Comparison of ENCODE assay signal across 8 mouse cellular contexts in genomic region chr3:108880544-108881507, GRCm38 (mm10). TPM values are rescaled to one million over a fixed set of nuclear protein-coding genes. Genes with fewer than 3 reads are reported as not detected.
A peak's percentile ranks its signal among the peaks of the same experiment; 100 is the strongest.
DNase-seq lines count a peak whose midpoint lies in the region; ATAC-seq and TF ChIP-seq lines count a peak whose summit lies in the region.

No protein-coding gene starts in this region.

- H3K36me3 ChIP-seq in spleen, adult 2 months (ENCODE audit: control insufficient read depth, insufficient read depth, low read length), result no peaks in the 10 kb centered on the region
- no peaks in the 10 kb centered on the region for H3K36me3 ChIP-seq in intestine, embryonic 16.5 days (ENCODE audit: control insufficient read depth, insufficient read depth, low read length)
- no peaks in the 10 kb centered on the region for H3K36me3 ChIP-seq in stomach, embryonic 14.5 days (ENCODE audit: control insufficient read depth, insufficient read depth, low read length)

- no peak overlapping the region; the same call in 1 of the 2 replicates for H3K4me3 ChIP-seq in spleen, adult 2 months (ENCODE audit: extremely low read depth, insufficient read depth, insufficient read length)
- H3K4me3 ChIP-seq in brown adipose tissue, adult 24 weeks (ENCODE audit: insufficient read depth, low read depth, low read length), result no peak overlapping the region
- H3K4me3 ChIP-seq in intestine, embryonic 16.5 days (ENCODE audit: low read length), result no peak overlapping the region
- H3K4me3 ChIP-seq in stomach, embryonic 14.5 days (ENCODE audit: low read depth, low read length), result no peak overlapping the region

- H3K27ac ChIP-seq in spleen, adult 2 months (ENCODE audit: insufficient read depth, low read length), result peak overlapping the region; percentile 76
- H3K27ac ChIP-seq in brown adipose tissue, adult 24 weeks (replicated peaks; ENCODE audit: low read depth, low read length), result peak overlapping the region; percentile 76
- peak overlapping the region; percentile 43 for H3K27ac ChIP-seq in intestine, embryonic 16.5 days (ENCODE audit: low read length)
- peak overlapping the region; percentile 72 for H3K27ac ChIP-seq in stomach, embryonic 14.5 days (ENCODE audit: low read length)

- TF ChIP-seq CTCF in spleen, adult 2 months (IDR thresholded peaks at IDR 0.05; ENCODE audit: extremely low read depth, insufficient read depth, insufficient read length, insufficient replicate concordance), result no peak

- no peak overlapping the region for H3K9ac ChIP-seq in intestine, embryonic 16.5 days (ENCODE audit: low read depth, low read length)
- no peak overlapping the region for H3K9ac ChIP-seq in stomach, embryonic 14.5 days (replicated peaks; ENCODE audit: low read depth, low read length)

- ATAC-seq in intestine, embryonic 16.5 days, result peak; percentile 76
- ATAC-seq in stomach, embryonic 14.5 days (ENCODE audit: insufficient number of reproducible peaks, insufficient read depth, low FRiP score, low read depth), result peak; percentile 83

- peak overlapping the region; percentile 10; the same call in 1 of the 2 replicates for H3K4me2 ChIP-seq in intestine, embryonic 16.5 days (ENCODE audit: low read depth, low read length)
- peak overlapping the region; percentile 3 for H3K4me2 ChIP-seq in stomach, embryonic 14.5 days (replicated peaks; ENCODE audit: low read depth, low read length)

- WGBS in spleen, adult 2 months, result 48% methylated on average over 28 of the region's 28 CpGs
- WGBS in intestine, embryonic 16.5 days, result 38% methylated on average over 28 of the region's 28 CpGs
- WGBS in stomach, embryonic 14.5 days, result 34% methylated on average over 28 of the region's 28 CpGs

- no peak for TF ChIP-seq POLR2A in spleen, adult 2 months (IDR thresholded peaks at IDR 0.05; ENCODE audit: low read depth, low read length)

- peaks cover 38% of the 10 kb centered on the region; the same call in 1 of the 2 replicates for H3K4me1 ChIP-seq in spleen, adult 2 months (ENCODE audit: control insufficient read depth, insufficient read depth, insufficient read length)
- peaks cover 19% of the 10 kb centered on the region for H3K4me1 ChIP-seq in brown adipose tissue, adult 24 weeks (ENCODE audit: control insufficient read depth, insufficient read depth, insufficient read length, low read length)
- peaks cover 6% of the 10 kb centered on the region; the same call in 1 of the 2 replicates for H3K4me1 ChIP-seq in intestine, embryonic 16.5 days (ENCODE audit: control insufficient read depth, insufficient read depth, low read length)
- peaks cover 7% of the 10 kb centered on the region; the same call in 1 of the 2 replicates for H3K4me1 ChIP-seq in stomach, embryonic 14.5 days (ENCODE audit: control insufficient read depth, insufficient read depth, low read length)

- no peaks in the 10 kb centered on the region for H3K9me3 ChIP-seq in intestine, embryonic 16.5 days (ENCODE audit: control insufficient read depth, low read length)
- no peaks in the 10 kb centered on the region for H3K9me3 ChIP-seq in stomach, embryonic 14.5 days (ENCODE audit: control insufficient read depth, low read depth, low read length)

- DNase-seq in spleen, adult 2 months (ENCODE audit: low read depth in 1 of 2, low spot score in 2 of 2), result peak; percentile 24 to 53
- DNase-seq in spleen, adult 12 weeks (ENCODE audit: low spot score), result no peak
- peak; percentile 25 for DNase-seq in lung, postnatal 14 days
- DNase-seq in urinary bladder, postnatal 36 days (ENCODE audit: low spot score in 2 of 2), result no peak
- no peak for DNase-seq in cerebellum, adult 8-10 months

- H3K27me3 ChIP-seq in spleen, adult 2 months (ENCODE audit: control insufficient read depth, insufficient read depth, low read length), result no peaks in the 10 kb centered on the region
- H3K27me3 ChIP-seq in intestine, embryonic 16.5 days (replicated peaks; ENCODE audit: control insufficient read depth, insufficient read depth, low read length), result no peaks in the 10 kb centered on the region
- H3K27me3 ChIP-seq in stomach, embryonic 14.5 days (ENCODE audit: control insufficient read depth, insufficient read depth, low read length), result no peaks in the 10 kb centered on the region

RNA-seq across cellular contexts. Expression of gene Fndc7, which starts 9.0 kb away (rescaled TPM):
- 1.7 and 2.0 TPM in 2 replicates for polyA plus RNA-seq in spleen, adult 2 months (2012; rRNA removed)
- 0.38 TPM in 1 of 2 replicates, not detected in the other for polyA plus RNA-seq in brown adipose tissue, adult 24 weeks (2012; ENCODE audit: insufficient read depth, insufficient read length, missing spikeins)
- 0.11 and 0.47 TPM in 2 replicates for polyA plus RNA-seq in intestine, embryonic 16.5 days (2015; fragmentation: Nextera tagmentation; extraction: Ambion mirVana)
- not detected in 2 replicates for polyA plus RNA-seq in stomach, embryonic 14.5 days (2014; fragmentation: Nextera tagmentation; extraction: Ambion mirVana)

RNA-seq across cellular contexts. Expression of gene Prpf38b, which starts 30.7 kb away (rescaled TPM):
- 61.4 and 111 TPM in 2 replicates for polyA plus RNA-seq in spleen, adult 2 months (2012; rRNA removed)
- 35.9 and 75.7 TPM in 2 replicates for polyA plus RNA-seq in brown adipose tissue, adult 24 weeks (2012; ENCODE audit: insufficient read depth, insufficient read length, missing spikeins)
- 53.6 and 57.8 TPM in 2 replicates for polyA plus RNA-seq in intestine, embryonic 16.5 days (2015; fragmentation: Nextera tagmentation; extraction: Ambion mirVana)
- polyA plus RNA-seq in stomach, embryonic 14.5 days (2014; fragmentation: Nextera tagmentation; extraction: Ambion mirVana), result 73.7 and 77.1 TPM in 2 replicates

RNA-seq across cellular contexts. Expression of gene Stxbp3, which starts 40.5 kb away (rescaled TPM):
- 6.0 and 6.9 TPM in 2 replicates for polyA plus RNA-seq in spleen, adult 2 months (2012; rRNA removed)
- polyA plus RNA-seq in brown adipose tissue, adult 24 weeks (2012; ENCODE audit: insufficient read depth, insufficient read length, missing spikeins), result 21.5 and 25.5 TPM in 2 replicates
- 49.6 and 52.1 TPM in 2 replicates for polyA plus RNA-seq in intestine, embryonic 16.5 days (2015; fragmentation: Nextera tagmentation; extraction: Ambion mirVana)
- polyA plus RNA-seq in stomach, embryonic 14.5 days (2014; fragmentation: Nextera tagmentation; extraction: Ambion mirVana), result 41.4 and 43.6 TPM in 2 replicates

RNA-seq across cellular contexts. Expression of gene Henmt1, which starts 58.8 kb away (rescaled TPM):
- polyA plus RNA-seq in spleen, adult 2 months (2012; rRNA removed), result 0.33 and 0.54 TPM in 2 replicates
- polyA plus RNA-seq in brown adipose tissue, adult 24 weeks (2012; ENCODE audit: insufficient read depth, insufficient read length, missing spikeins), result not detected in 2 replicates
- polyA plus RNA-seq in intestine, embryonic 16.5 days (2015; fragmentation: Nextera tagmentation; extraction: Ambion mirVana), result 0.12 and 0.28 TPM in 2 replicates
- 0.43 and 0.78 TPM in 2 replicates for polyA plus RNA-seq in stomach, embryonic 14.5 days (2014; fragmentation: Nextera tagmentation; extraction: Ambion mirVana)

RNA-seq across cellular contexts. Expression of gene Gm9857, which starts 59.4 kb away (rescaled TPM):
- not detected in 2 replicates for polyA plus RNA-seq in spleen, adult 2 months (2012; rRNA removed)
- not detected in 2 replicates for polyA plus RNA-seq in brown adipose tissue, adult 24 weeks (2012; ENCODE audit: insufficient read depth, insufficient read length, missing spikeins)
- not detected in 2 replicates for polyA plus RNA-seq in intestine, embryonic 16.5 days (2015; fragmentation: Nextera tagmentation; extraction: Ambion mirVana)
- polyA plus RNA-seq in stomach, embryonic 14.5 days (2014; fragmentation: Nextera tagmentation; extraction: Ambion mirVana), result not detected in 2 replicates

Comparison
In these comparisons a context has a peak if more than half of its experiments do, and no peak if none do; other contexts are left out.
1. DNase-seq: peak in spleen, adult 2 months (2 of 2) and lung, postnatal 14 days (single experiment); none in spleen, adult 12 weeks (single experiment), urinary bladder, postnatal 36 days (0 of 2) and cerebellum, adult 8-10 months (single experiment).
2. Peak in every context shown above with its lines, with median percentiles within 50 percentile points of each other: H3K27ac ChIP-seq.